Mouse (Mus musculus): ENCODE data around the gene Prss46.
A peak's percentile ranks its signal among the peaks of the same experiment; 100 is the strongest.

The Prss46 gene

DNA sequence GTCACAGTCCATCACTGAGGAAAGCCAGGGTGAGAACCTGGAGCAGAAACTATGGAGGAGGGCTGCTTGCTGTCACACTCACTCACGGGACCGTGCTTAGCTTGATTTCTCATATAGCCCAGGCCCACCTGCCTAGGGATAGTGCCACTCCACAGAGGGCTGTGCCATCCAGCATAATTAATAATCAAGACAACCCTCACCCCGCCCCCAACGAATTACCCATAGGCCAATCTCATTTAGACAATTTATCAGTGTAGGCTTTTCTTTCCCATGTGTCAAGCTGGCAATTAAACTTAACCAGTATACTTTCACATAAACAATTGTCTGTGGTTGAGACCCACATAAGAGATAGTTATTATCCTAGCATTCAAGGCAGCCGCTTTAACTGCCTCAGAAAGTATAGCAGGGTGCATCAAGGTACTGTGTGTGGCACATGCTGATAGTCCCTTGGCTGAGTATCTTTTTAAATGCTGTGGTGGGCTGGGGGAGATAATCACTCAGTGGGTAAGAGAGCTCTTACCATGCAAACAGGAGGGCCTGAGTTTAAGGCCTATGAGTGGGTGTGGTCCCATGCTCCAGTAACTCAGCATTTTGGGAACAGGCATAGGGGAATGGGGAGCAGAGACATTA is 14.8 kb downstream of the Prss46 start:
- no peak for DNase-seq (ENCODE audit: low spot score in 2 of 2)

DNA sequence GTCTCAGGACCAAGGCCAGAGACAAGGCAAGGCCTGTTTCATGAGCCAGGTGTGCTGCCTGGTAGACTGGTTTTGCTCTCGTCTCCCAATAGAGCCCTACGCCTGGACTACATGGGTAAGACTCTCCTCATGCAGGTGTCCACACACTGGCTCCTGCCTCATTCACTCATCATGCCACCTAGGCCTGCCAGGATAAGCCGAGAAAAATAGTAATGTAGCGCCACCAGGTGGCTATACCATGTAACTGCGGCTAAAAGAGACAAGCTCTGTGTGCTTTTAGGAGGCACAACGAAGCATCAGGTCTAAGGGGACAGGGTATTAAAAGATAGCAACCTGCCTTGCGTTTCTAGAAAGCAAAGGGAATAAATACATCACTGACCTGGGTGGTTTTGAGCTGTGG is 26.7 kb downstream of the Prss46 start:
- peak in 1 of 2 experiments; percentile 59 for DNase-seq (ENCODE audit: low spot score in 2 of 2)

- DNase-seq (ENCODE audit: low spot score in 2 of 2), result no peak
Observed at GRCm38 (mm10) chr9:110873681-110874659, 29.7 kb downstream of the Prss46 start.

GRCm38 (mm10) chr9:110874660-110875191 is 30.4 kb downstream of the Prss46 start:
- no peak for DNase-seq (ENCODE audit: low spot score in 2 of 2)

DNA sequence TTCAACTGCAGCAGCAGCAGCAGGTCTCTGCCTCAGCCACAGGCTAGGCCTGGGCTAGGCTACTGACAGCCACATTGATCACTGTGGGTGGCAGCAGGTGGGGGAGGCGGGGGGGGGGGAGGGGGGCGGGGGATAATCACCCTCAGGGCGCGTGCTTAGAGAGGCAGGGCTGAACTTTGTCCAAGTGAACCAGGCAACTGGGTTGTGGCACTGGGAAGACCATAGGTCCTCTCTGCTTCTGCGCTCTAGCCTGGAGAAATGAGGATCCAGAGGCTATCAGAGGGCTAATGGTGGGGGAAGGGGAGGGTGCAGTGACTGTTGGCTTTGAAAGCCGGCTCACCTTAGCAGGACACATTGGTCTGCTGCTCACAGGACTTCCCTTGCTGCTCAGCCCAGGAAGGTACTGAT is 31.0 kb downstream of the Prss46 start:
- no peak for DNase-seq (ENCODE audit: low spot score in 2 of 2)

- DNase-seq (ENCODE audit: low spot score in 2 of 2), result no peak
Observed at GRCm38 (mm10) chr9:110877353-110877752, 33.0 kb downstream of the Prss46 start.

- DNase-seq (ENCODE audit: low spot score in 2 of 2), result no peak
Observed at GRCm38 (mm10) chr9:110877888-110878287, 33.6 kb downstream of the Prss46 start.

- DNase-seq (ENCODE audit: low spot score in 2 of 2), result peak in 1 of 2 experiments; percentile 18
Observed at GRCm38 (mm10) chr9:110879191-110879920, 35.0 kb downstream of the Prss46 start, which contains the start of gene Als2cl. Gene Als2cl (plus strand): TSS chr9:110879870.

DNA sequence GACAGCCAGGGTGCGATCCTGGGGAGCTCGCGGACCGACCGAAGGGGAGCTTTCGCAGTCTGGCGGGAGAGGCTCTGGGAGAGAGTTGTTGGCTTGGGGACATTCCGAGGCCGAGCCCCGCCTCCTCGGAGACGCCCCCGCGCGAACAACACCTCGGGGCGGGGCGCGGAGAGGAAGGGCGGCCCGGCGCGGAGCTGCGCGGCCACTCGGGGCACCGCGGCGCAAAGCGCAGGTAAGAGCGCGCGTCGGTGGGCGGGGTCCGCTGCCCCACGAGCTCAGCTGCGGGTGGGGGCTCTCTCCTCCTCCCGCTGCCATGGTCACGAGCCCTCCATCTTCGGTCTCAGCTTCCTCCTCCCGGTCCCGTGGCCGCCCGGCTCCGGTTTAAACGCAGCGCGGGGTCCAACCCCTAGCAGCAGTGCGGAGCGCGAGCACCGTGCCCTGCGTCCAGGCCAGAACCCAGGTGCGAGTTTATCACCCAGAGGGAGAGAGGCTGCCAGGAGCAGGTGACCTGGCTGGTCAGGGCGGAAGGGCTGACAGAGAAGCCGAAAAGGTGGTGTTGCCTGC is 35.8 kb downstream of the Prss46 start, which contains the start of gene Tmie:
TSS of gene Tmie (minus strand) at position 116 of the 564 bp plus-strand sequence.
- no peak for DNase-seq (ENCODE audit: low spot score in 2 of 2)

GRCm38 (mm10) chr9:110880772-110881171 is 36.5 kb downstream of the Prss46 start:
- DNase-seq (ENCODE audit: low spot score in 2 of 2), result no peak

DNA sequence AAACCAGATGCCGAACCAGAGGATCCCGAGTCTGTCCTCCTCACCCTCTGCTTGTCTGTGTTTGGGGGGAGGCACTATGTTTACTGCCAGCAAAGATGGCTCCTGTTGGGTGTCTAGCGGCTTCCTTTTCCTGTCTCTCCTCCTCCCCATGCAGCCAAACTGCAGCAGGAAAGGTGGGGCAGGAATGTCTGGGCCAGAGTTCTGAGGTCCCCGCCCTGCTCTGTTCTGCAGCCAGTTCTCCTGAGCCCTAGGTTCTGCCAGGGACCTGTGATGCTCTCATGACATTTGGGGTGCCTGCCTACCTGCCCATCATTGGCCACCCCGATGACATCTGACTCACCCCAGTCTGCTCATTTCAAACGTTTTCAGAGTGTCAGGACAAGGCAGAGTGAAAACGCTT is 37.6 kb downstream of the Prss46 start:
- no peak for DNase-seq (ENCODE audit: low spot score in 2 of 2)

GRCm38 (mm10) chr9:110887388-110888303 is 43.3 kb downstream of the Prss46 start:
- no peak for DNase-seq (ENCODE audit: low spot score in 2 of 2)

GRCm38 (mm10) chr9:110888935-110889334 is 44.6 kb downstream of the Prss46 start:
- no peak for DNase-seq (ENCODE audit: low spot score in 2 of 2)

DNA sequence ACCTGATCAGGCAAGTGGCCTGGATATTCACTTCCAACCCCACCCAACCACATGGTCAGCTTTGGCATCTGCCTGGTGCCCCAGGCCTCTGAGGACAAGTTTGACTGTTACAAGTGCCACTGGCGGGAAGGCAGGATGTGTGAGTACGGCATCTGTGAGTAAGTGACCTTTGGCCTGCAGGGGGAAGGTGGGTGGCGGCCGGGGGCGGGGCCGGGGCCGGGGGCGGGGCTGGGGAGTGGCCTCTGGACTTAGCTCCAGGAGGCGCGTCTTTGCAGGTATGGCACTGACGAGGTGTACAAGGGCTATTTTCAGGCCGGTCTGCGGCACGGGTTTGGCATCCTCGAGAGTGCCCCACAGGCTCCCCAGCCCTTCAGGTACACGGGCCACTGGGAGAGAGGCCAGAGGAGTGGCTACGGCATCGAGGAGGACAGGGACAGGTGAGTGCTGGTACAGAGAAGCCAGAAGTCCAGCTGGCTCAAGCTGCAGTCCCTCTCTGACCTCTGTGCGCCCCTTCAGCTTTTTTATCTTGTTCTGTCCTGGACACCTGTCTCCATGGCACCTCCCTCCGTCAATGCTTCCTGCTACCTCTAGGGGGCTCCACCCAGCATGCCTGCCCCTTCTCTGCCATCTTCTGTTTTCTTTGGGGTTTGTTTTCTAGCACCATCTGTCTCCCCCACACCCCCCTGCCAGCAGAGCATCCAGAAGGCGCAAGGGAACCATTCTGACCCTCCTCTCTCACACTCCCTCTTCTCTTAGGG is 45.9 kb downstream of the Prss46 start:
- DNase-seq (ENCODE audit: low spot score in 2 of 2), result no peak

DNA sequence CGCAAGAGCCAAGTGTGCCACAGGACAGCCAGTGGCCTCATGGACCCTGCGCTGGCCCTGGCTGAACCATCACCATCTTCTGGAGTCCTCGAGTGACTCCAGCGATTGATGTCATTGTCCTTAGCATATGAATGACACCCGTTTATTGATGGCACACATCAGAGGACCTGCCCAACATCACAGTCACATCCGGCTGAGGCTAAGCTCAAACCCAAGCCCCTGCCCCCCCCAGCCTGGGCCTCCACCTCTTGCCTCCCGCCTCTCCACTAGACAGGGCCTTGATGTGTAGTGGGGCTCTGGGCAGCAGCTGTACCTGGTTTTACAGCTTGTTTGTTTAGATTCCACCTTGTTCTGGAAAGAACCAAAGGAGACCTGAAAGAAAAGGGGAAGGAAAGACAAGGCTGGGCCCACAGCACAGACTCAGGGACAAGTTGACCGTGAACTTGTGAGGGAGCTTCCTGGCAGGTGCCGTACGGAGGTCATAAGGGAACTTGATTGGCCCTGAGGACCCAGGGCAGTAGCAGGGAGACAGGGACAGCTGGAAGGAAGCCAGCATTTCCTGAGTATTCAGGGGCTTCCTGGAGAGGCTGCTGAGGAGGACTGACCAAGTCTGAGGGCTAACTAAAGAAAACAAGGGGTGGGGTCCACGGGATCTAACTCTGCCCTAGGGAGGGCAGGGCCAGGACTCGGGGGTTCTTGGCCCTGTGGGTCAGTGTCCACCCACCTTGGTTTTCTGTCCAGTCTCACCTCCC is 46.9 kb downstream of the Prss46 start:
- DNase-seq (ENCODE audit: low spot score in 2 of 2), result no peak

GRCm38 (mm10) chr9:110892552-110892951 is 48.2 kb downstream of the Prss46 start:
- DNase-seq (ENCODE audit: low spot score in 2 of 2), result no peak

GRCm38 (mm10) chr9:110893429-110893828 is 49.1 kb downstream of the Prss46 start:
- DNase-seq (ENCODE audit: low spot score in 2 of 2), result no peak

- no peak for DNase-seq (ENCODE audit: low spot score in 2 of 2)
Observed at GRCm38 (mm10) chr9:110895507-110895906, 51.2 kb downstream of the Prss46 start.

GRCm38 (mm10) chr9:110895994-110896393 is 51.7 kb downstream of the Prss46 start:
- no peak for DNase-seq (ENCODE audit: low spot score in 2 of 2)

Measured in frontal cortex, postnatal 25 days (tissue).